Mouse (Mus musculus) G1E (cell line): ENCODE measurements at regions not wholly inside any gene's neighbourhood (a gene's known extent, or its start where the extent isn't known, plus 50 kb on each side); places are given as distances from the start of the nearest gene placed in this dataset.

Experiments used
- CTCF ChIP-seq: IDR thresholded peaks from 2 replicates; pipeline ENCODE4 v1.5.1; 2012; ENCODE audit warnings: low read depth, low read length, inconsistent platforms, mixed read lengths
- GATA1 ChIP-seq: IDR thresholded peaks from 2 replicates; pipeline ENCODE4 v1.6.1; 2012; ENCODE audit warnings: borderline replicate concordance, low read length, inconsistent platforms, mixed read lengths
- GATA2 ChIP-seq: IDR thresholded peaks from 2 replicates; pipeline ENCODE4 v1.6.1; 2012; ENCODE audit warnings: low read depth, low read length, inconsistent platforms, borderline replicate concordance

DNA sequence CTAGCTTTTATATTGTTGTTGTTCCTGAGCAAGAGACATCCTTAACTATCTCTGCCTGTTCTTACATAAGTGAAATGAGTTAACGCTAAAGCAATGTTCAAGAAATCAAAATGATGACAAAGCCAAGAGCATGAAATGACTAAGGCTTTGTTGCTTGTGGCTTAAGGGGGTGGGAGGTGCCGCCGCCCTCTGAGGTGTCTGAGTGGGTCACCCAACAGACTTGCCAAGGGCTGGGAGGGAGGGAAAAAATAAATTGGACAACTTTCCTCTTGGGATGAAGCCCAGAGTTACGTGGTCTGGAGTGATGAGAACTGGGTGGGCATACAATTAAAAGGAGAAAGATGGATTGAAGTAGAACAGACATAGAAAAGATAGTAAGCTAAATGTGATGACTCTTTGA, 478.1 kb upstream of the Jag1 start:
- TF ChIP-seq CTCF, result no peak
- TF ChIP-seq GATA1, result no peak
- no peak for TF ChIP-seq GATA2
